Mouse (Mus musculus) hindbrain, embryonic 14.5 days (tissue): ENCODE results near the gene Ctnna2. TPM values are rescaled to one million over a fixed set of nuclear protein-coding genes. Genes with fewer than 3 reads are reported as not detected.
A peak's percentile ranks its signal among the peaks of the same experiment; 100 is the strongest.

ENCODE experiments used
- ATAC-seq: fragments of 200-750 bp; cut with Nextera tagmentation; 2 replicates; pipeline ENCODE4 v1.8.0; 2017; ENCODE audit warnings: moderate number of reproducible peaks, mild to moderate bottlenecking, moderate TSS enrichment, moderate library complexity; ENCODE audit not compliant: low FRiP score
- DNase-seq: peaks from one replicate; pipeline ENCODE4 v3.0.0-alpha.2; 2015; ENCODE audit warnings: low spot score
- H3K27ac ChIP-seq: fragments of 300-500 bp; sonication (generic); 2 replicates; pipeline ENCODE4 v1.5.1; 2014; ENCODE audit warnings: mild to moderate bottlenecking, moderate library complexity
- H3K27me3 ChIP-seq: fragments of 300-500 bp; sonication (generic); 2 replicates; pipeline ENCODE4 v1.6.1; 2014; ENCODE audit warnings: mild to moderate bottlenecking, low read length, mixed read lengths; ENCODE audit not compliant: control insufficient read depth, insufficient read depth
- H3K36me3 ChIP-seq: fragments of 300-500 bp; sonication (generic); replicated peaks from 2 replicates; pipeline ENCODE4 v1.6.1; 2014; ENCODE audit not compliant: control insufficient read depth, insufficient read depth
- H3K4me1 ChIP-seq: fragments of 300-500 bp; sonication (generic); replicated peaks from 2 replicates; pipeline ENCODE4 v1.6.1; 2014; ENCODE audit warnings: antibody characterized with exemption, low read length, mixed read lengths; ENCODE audit not compliant: control insufficient read depth, insufficient read depth
- H3K4me2 ChIP-seq: fragments of 300-500 bp; sonication (generic); replicated peaks from 2 replicates; pipeline ENCODE4 v1.6.1; 2014; ENCODE audit warnings: mild to moderate bottlenecking, moderate library complexity
- H3K4me3 ChIP-seq: fragments of 300-500 bp; sonication (generic); replicated peaks from 2 replicates; pipeline ENCODE4 v1.5.1; 2014; ENCODE audit warnings: mild to moderate bottlenecking, low read length
- H3K9ac ChIP-seq: fragments of 300-500 bp; sonication (generic); 2 replicates; pipeline ENCODE4 v1.6.1; 2014
- H3K9me3 ChIP-seq: fragments of 300-500 bp; sonication (generic); 2 replicates; pipeline ENCODE4 v1.6.1; 2016; ENCODE audit warnings: low read length; ENCODE audit not compliant: control insufficient read depth
- WGBS: fragments of 180-500 bp; shearing (Covaris S2); extraction: QIAGEN DNeasy Blood & Tissue Kit; methylation state at CpG from one replicate; pipeline ENCODE4 v1.1.7; 2014; 5-methylcytosine and 5-hydroxymethylcytosine counted together
- polyA plus RNA-seq: library from polyadenylated mRNA; unstranded; fragments of >200 nt; fragmentation: Nextera tagmentation; extraction: Ambion mirVana; gene quantifications from 2 replicates; pipeline ENCODE4 v1.2.1, GENCODE M21; 2014

Gene Ctnna2
- polyA plus RNA-seq, 1 experiment from 2014 or later = 122 TPM

DNA sequence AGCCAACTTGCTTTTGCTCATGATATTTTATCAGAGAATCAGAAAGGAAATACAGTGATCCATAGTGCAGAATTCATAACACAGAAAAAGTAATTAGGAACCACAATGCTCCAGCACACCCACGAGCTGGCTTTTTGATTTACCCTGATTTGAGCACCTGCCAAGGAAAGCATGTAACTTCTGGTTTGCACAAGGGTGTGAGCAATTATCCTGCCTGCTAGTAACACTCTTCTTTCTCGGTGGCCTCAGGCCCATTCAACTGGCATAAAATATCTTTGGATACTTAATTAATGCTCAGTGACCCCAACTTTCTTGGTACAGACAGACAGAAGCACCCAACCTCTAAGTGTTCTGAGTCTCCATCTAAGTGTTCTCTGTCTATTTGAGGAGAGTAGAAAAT lies 794.6 kb downstream of the Ctnna2 start:
- Histone ChIP-seq H3K9me3 (no peaks in the 10 kb centered on the region), H3K4me1 (no peaks in the 10 kb centered on the region), H3K4me2 (no peak overlapping the region), H3K9ac (no peak overlapping the region), H3K4me3 (no peak overlapping the region), H3K27ac (no peak overlapping the region), H3K27me3 (no peaks in the 10 kb centered on the region), H3K36me3 (no peaks in the 10 kb centered on the region)
- 62% methylated on average over 2 of the region's 2 CpGs for WGBS
- DNase-seq (no peak), ATAC-seq (no peak)

DNA sequence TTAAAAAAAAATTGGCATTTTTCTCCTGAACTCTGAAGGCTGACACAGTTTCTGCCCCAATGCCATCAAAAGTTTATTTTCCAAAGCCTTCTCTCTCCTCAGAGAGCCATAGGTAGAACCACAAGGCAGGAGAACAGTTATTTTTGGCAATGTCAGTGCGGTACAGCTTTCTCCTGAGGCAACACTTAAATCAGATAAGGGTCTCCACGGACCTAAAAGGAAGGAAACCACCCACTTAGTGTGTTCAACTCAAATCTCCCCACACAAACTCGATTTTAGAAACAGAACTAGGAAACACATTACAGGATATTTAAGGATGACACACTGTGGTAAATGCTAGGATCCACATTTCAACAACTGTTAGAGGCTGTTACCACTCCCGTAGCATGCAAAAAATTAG lies 803.7 kb downstream of the Ctnna2 start:
- Histone ChIP-seq H3K36me3 (no peaks in the 10 kb centered on the region), H3K27me3 (no peaks in the 10 kb centered on the region), H3K4me2 (no peak overlapping the region), H3K27ac (no peak overlapping the region), H3K9me3 (no peaks in the 10 kb centered on the region), H3K4me3 (no peak overlapping the region), H3K4me1 (no peaks in the 10 kb centered on the region), H3K9ac (no peak overlapping the region)
- WGBS = 74% methylated on average over 4 of the region's 4 CpGs
- no peak for DNase-seq
- ATAC-seq = no peak

GRCm38 (mm10) chr6:77157028-77157427 lies 822.5 kb downstream of the Ctnna2 start:
- no peaks in the 10 kb centered on the region for H3K36me3 ChIP-seq
- no peak overlapping the region for H3K4me3 ChIP-seq
- WGBS = 83% methylated on average over 5 of the region's 5 CpGs
- ATAC-seq (no peak), DNase-seq (no peak)
- H3K4me1 ChIP-seq = no peaks in the 10 kb centered on the region
- no peaks in the 10 kb centered on the region for H3K27me3 ChIP-seq
- no peak overlapping the region for H3K4me2 ChIP-seq
- H3K9ac ChIP-seq = no peak overlapping the region
- no peaks in the 10 kb centered on the region for H3K9me3 ChIP-seq
- H3K27ac ChIP-seq = no peak overlapping the region

DNA sequence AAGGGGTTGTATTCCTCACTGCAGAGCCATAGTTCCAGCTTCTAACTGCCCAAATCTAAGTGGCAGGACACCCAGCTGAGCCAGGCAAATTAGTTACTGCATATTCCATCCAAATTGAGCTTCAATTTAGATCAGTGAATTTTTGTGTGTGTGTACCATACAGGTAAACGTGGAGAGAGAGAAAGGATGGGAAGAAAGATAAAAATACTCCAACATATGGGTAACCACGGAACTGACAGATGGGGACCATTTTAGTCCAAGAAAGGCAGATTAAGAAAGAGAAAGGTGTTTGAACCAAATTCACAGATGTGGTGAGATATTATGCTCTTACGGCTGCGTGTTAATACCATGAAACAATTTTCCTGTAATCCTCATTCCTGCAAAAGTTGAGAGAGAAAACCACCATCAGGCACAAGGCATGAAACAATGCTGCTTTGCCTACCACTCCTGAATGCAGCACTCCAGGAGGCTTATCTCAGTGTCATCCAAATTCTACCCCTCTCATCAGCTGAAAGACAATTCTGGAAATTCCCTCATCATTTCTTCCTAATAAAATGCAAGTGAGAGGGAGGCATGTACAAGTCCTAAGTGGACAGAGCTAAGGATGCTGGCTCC lies 840.1 kb downstream of the Ctnna2 start:
- H3K4me2 ChIP-seq = no peak overlapping the region
- no peaks in the 10 kb centered on the region for H3K4me1 ChIP-seq

DNA sequence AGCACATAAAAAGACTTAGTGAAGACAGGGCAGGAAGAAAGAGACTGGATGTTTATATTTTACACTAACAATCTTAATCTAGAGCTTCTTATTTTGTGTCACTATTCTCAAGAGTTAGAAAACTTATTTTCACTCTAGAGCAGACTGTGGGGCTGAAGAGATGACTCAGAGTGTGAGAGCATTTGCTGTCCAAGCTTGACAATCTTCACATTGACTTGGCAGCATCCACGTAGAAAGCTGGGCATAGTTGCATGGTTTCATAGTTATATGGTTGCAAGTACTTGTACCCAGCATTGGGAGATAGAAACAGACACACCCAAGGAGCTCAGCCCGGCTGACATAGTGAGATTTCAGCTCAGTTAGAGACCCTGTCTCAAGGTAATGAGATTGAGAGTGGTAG lies 858.6 kb downstream of the Ctnna2 start:
- Histone ChIP-seq H3K27ac (no peak overlapping the region), H3K27me3 (no peaks in the 10 kb centered on the region), H3K4me3 (no peak overlapping the region), H3K9ac (no peak overlapping the region), H3K4me2 (no peak overlapping the region), H3K4me1 (no peaks in the 10 kb centered on the region), H3K9me3 (no peaks in the 10 kb centered on the region), H3K36me3 (no peaks in the 10 kb centered on the region)
- ATAC-seq (no peak), DNase-seq (no peak)
- 86% methylated on average over 2 of the region's 2 CpGs for WGBS

More for the DNA sequence above, 840.1 kb downstream of the Ctnna2 start:
- no peaks in the 10 kb centered on the region for H3K27me3 ChIP-seq
- H3K27ac ChIP-seq = no peak overlapping the region
- DNase-seq (no peak), ATAC-seq (no peak)
- no peak overlapping the region for H3K4me3 ChIP-seq
- H3K9ac ChIP-seq = no peak overlapping the region
- no peaks in the 10 kb centered on the region for H3K9me3 ChIP-seq
- 90% methylated on average over 4 of the region's 4 CpGs for WGBS
- H3K36me3 ChIP-seq = no peaks in the 10 kb centered on the region

GRCm38 (mm10) chr6:77120510-77120909 lies 859.0 kb downstream of the Ctnna2 start:
- H3K4me2 ChIP-seq = no peak overlapping the region
- DNase-seq = no peak
- H3K4me1 ChIP-seq = no peaks in the 10 kb centered on the region
- H3K36me3 ChIP-seq = no peaks in the 10 kb centered on the region
- WGBS = 31% methylated on average over 5 of the region's 5 CpGs
- no peak for ATAC-seq
- H3K9me3 ChIP-seq = no peaks in the 10 kb centered on the region
- H3K9ac ChIP-seq = no peak overlapping the region
- H3K4me3 ChIP-seq = no peak overlapping the region
- H3K27ac ChIP-seq = no peak overlapping the region
- no peaks in the 10 kb centered on the region for H3K27me3 ChIP-seq

DNA sequence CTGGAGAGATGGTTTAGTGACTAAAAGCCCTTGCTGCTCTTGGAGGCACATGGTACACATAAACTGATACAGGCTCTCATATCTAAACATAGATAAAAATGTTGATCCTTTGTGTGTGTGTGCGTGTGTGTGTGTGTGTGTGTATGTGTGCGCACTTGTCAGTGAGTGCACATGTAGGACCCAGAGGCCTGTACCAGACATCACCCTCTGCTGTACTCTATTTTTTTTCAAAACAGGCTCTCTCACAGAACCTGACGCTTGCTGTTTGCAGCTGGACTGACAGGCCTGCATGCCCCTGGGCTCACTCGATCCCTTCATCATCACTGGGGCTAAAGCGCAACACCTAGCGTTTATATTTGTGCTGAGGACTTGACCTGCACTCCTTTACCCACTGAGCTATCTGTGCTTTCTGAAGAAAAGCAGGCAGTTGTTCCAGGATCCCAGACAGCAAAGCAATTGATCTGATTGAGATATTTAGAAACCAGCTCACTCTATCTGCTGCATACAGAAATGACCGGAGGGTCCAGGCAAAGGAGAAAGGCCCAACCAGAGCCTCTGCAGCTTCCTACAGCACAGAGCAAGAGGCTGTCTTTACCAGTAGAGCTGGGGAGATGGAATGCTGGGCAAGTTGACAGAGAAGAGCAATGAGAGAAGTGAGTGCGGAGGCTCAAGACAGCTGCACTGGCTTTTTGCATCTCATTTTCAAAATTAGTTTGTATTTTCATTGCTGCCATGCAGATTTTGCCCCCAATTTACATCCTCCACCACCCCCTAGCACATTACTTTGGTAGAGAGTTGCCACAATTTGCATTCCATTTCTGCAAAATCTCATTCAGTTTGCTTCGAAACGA lies 870.2 kb downstream of the Ctnna2 start:
- peaks cover 8% of the 10 kb centered on the region; the same call in 1 of the 2 replicates for H3K4me1 ChIP-seq
- ATAC-seq (no peak), DNase-seq (no peak)
- 78% methylated on average over 10 of the region's 10 CpGs for WGBS
- no peaks in the 10 kb centered on the region for H3K27me3 ChIP-seq
- H3K36me3 ChIP-seq = no peaks in the 10 kb centered on the region
- peak overlapping the region; percentile 62 for H3K27ac ChIP-seq
- H3K9me3 ChIP-seq = no peaks in the 10 kb centered on the region
- no peak overlapping the region for H3K4me3 ChIP-seq
- no peak overlapping the region for H3K4me2 ChIP-seq
- no peak overlapping the region for H3K9ac ChIP-seq

DNA sequence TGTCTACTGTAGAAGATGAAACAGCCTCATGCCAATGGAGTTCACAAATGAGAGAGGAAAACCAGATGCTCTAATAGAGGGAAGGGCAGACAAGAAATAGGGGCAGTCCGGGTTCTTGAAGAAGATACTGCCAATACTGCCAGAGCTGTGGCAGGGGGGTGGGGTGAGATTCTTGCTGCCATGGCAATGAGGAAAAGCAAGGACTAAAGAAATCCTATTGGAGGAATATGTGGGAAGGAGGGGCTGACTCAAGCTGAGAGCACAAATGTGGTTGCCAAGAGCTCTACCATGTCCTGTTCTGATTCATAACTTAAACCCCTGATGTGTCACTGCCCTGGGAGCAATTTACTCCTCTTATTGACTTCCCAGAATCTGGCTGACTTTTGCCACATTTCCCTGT lies 878.5 kb downstream of the Ctnna2 start:
- H3K4me3 ChIP-seq = no peak overlapping the region
- no peaks in the 10 kb centered on the region for H3K4me1 ChIP-seq
- no peak for ATAC-seq
- H3K27me3 ChIP-seq = no peaks in the 10 kb centered on the region
- WGBS = 7% methylated on average over 1 of the region's 1 CpGs
- no peak overlapping the region for H3K4me2 ChIP-seq
- DNase-seq = no peak
- H3K36me3 ChIP-seq = no peaks in the 10 kb centered on the region
- no peaks in the 10 kb centered on the region for H3K9me3 ChIP-seq
- H3K9ac ChIP-seq = no peak overlapping the region
- no peak overlapping the region for H3K27ac ChIP-seq

DNA sequence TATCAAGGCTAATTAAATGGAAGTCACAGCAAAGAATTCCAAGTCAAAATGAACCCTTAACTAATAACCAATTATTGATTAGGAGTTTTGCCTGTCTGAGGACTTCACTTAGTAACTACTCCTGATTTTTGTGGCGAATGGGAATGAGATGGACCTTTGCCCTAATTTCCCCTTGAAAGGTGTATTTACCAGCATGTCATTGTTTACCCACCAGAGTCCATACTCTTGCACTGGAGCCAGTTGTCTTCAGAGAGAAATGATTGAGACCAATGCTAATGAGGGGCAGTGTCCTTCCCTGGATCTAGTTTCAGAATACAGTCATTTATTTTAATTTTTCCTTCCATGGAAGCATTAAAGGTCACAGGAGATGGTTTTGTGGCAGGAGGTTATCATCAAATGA lies 881.0 kb downstream of the Ctnna2 start:
- Histone ChIP-seq H3K27me3 (no peaks in the 10 kb centered on the region), H3K9ac (no peak overlapping the region), H3K36me3 (no peaks in the 10 kb centered on the region), H3K4me3 (no peak overlapping the region), H3K4me1 (no peaks in the 10 kb centered on the region), H3K27ac (no peak overlapping the region), H3K4me2 (no peak overlapping the region), H3K9me3 (no peaks in the 10 kb centered on the region)
- no peak for DNase-seq
- 92% methylated on average over 1 of the region's 1 CpGs for WGBS
- ATAC-seq = no peak
